Mouse (Mus musculus) left cerebral cortex, adult 18-20 months (tissue): ENCODE measurements at regions not wholly inside any gene's neighbourhood (a gene's known extent, or its start where the extent isn't known, plus 50 kb on each side); places are given as distances from the start of the nearest gene placed in this dataset.

ENCODE experiments used
- DNase-seq, 2 experiments: peaks; one replicate each; pipeline ENCODE4 v3.0.0; 2021 to 2022; ENCODE audit warnings: low spot score in 2 of 2, mixed read lengths in 1 of 2

DNA sequence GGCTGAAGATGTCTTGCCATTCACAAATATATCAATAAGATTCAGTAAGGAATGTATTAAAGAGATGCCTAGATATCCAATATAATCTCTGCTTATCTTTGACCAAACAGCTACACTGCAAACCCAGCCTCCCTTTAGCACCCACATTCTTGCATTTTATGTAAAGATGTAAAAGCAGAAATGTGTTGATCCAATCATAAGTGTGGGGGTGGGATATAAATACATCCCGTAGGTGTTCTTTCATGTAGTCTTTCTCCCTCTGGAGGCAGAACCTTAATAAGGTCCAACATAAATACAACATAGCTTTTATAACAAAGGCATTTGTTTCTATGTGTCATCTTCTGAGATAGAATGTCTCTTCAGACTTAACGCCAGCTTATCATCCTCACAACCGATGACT, 637.1 kb upstream of the Flrt2 start:
- DNase-seq: no peak

GRCm38 (mm10) chr12:95056926-95057325, 635.1 kb upstream of the Flrt2 start:
- peak; percentile 7 to 22 for DNase-seq

DNA sequence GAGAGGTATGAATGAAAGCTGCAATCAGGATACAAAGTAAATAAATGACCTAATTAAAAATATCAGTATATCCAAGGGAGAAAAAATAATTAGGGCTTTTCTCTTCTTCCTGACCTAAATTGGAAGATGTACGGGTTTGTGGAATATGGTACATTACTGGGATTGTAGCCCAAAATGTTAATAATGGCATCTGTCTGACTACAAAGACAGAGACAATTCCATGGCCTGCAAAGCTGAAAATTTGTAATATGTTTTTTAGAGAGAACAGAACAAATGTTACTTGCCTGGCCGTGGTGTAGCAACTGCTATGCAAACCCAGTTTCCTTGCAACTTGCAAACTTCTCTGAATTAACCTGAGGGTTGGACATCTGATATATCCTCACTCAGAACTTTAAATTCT, 632.6 kb upstream of the Flrt2 start:
- DNase-seq: no peak

- DNase-seq: no peak
Observed at GRCm38 (mm10) chr12:95072307-95072706, 619.7 kb upstream of the Flrt2 start.

DNA sequence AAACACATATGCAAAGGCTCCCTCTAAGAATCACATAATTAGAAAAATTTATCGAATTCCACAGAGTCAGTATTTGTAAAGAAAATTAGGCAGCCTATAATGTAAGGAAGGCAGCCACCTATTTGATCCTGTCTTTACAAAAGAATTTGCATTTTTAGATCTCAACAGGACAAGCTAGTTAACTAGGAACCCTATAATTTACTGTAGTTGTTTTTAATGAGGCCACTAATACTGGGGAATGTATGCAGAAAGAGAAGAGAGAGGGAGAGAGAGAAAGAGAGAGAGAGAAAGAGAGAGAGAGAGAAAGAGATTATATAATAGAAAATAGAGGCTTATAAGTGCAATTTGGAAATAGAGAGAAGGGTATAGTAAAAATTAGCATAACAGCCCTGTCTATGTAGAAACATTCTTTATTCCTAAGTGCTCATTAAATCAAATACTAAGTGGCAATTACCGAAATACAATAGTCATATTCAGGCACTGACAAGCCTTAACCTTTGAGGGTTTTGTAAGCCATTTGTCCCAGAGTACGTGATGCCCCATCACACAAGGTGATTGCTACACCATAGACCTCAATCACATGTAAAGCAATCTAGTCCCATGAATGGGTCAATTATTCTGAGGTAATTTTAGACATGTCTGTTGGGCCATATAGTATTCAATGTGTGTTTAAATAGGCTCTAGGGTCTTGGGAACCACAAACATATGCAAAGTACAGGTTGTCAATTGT, 572.6 kb upstream of the Flrt2 start:
- DNase-seq: no peak

DNA sequence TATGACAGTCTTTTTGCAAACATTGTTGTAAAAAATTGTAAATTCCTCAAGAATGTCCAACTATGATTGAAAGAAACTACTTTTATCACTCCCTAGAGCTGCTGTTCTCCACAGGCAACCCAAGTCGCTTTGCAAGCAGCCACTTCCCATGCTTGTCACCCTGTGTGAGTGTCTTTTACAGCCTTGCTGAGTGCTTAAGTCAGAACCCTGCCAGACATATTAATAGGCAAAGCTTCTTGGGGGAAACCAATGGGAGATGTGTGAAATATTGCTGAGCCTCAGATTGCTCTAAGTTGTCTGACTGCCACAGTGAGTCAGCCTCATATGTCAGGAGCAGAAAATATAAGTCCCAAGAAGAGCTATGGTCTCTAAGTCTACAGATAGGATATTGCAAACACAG, 559.2 kb upstream of the Flrt2 start:
- no peak for DNase-seq

GRCm38 (mm10) chr12:95133482-95133881, 558.5 kb upstream of the Flrt2 start:
- no peak for DNase-seq

- no peak for DNase-seq
Observed at GRCm38 (mm10) chr12:95138167-95138566, 553.9 kb upstream of the Flrt2 start.

DNA sequence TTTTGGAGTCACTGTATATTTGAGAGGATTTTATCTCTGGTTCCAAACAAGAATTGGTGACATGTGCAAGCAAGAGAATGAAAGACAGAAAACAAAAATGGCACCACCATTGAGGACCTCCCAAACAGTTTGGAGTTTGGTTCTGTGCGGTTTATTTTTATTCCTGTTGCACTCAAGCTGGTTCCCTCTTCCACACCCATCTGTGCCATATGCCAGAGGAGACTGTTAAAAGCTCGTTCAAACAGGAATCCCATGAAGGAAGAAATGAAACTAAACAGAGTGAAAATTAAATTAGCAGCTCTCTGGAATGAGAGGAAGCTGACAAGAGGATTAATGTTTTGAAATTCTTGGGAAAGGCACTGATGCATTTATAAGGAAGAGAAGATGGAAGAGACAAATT, 521.0 kb upstream of the Flrt2 start:
- peak in 1 of 2 experiments; percentile 17 for DNase-seq

GRCm38 (mm10) chr12:95173810-95174402, 518.1 kb upstream of the Flrt2 start:
- DNase-seq: no peak

- no peak for DNase-seq
Observed at GRCm38 (mm10) chr12:95202486-95202885, 489.5 kb upstream of the Flrt2 start.

GRCm38 (mm10) chr12:95205081-95205480, 486.9 kb upstream of the Flrt2 start:
- DNase-seq: no peak

DNA sequence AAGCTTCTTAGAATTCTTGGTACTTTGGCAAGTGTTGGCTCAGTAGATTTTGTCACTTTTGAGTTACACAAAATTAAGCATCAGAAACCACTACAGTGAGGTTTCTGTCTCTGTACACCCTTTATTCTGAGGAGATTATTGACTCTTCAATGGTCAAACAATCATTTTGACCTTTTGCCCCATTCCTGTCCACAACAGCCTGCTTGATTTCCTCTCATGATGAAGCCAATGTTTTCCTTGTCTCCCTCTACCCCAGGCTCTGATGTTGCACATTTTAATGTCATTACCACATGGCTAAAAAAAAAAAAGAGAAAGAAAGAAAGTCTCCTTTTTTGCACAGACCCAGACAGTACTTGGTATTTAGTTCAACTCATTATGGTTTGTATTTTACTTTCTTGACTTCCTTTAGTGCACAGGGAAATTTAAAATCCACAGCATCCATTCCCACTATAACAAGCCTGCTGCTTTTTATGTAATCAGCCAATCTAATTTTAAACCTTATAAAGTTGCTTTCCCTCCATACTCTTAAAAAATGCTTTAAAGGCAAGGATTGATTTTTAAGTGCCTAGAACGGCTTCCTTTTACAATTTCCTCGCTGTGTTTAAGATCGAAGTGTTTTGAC, 452.8 kb upstream of the Flrt2 start:
- DNase-seq: no peak

GRCm38 (mm10) chr12:95267187-95267586, 424.8 kb upstream of the Flrt2 start:
- DNase-seq: no peak

GRCm38 (mm10) chr12:95305386-95305785, 386.6 kb upstream of the Flrt2 start:
- no peak for DNase-seq

DNA sequence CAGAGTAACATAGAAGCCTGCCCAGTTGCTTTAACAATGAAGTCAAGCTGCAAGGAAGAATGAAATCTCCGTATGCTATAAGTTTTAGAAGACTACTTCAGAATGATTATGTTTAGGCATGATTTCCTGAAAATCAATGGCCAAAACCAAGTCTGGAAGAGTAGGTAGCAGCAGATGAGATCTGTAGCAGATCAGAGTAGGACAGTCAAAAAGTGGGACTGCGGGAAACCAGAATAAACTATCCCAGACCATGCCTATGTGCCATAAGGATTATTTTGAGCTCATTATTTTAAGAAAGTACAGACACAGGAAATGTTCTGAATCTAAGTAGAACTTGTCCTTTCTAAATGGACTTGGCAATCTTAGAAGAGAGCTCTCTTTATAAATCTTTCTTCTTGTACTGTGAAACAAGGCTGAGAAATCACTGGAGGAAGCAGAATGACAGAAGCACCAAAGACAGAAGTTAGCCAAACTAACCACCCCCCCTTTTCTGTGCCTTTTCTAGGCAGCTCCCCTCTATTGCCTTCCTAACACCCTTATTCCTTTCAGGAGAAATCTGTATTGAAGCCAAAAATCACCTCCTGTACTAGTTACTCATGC, 376.8 kb upstream of the Flrt2 start:
- peak in 1 of 2 experiments; percentile 24 for DNase-seq

DNA sequence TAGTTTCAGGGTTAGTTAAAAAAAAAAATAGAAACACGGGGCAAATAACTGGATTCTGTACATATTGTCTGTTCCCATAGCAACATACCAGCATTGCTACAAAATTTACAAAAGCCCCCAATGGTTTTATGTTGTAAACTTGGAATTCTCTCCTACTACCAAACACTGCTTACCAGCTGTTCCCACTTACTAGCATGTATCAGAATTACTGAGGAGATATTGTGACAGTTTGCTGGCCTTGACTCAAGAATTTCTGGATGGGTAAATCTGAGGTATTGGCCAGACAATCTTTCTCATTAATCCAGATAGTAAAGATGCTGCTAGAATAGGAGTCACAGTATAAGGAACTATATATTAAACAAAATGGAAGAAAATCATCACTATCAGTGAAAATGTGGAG, 375.2 kb upstream of the Flrt2 start:
- DNase-seq: no peak

- DNase-seq: no peak
Observed at GRCm38 (mm10) chr12:95321693-95322092, 370.3 kb upstream of the Flrt2 start.

DNA sequence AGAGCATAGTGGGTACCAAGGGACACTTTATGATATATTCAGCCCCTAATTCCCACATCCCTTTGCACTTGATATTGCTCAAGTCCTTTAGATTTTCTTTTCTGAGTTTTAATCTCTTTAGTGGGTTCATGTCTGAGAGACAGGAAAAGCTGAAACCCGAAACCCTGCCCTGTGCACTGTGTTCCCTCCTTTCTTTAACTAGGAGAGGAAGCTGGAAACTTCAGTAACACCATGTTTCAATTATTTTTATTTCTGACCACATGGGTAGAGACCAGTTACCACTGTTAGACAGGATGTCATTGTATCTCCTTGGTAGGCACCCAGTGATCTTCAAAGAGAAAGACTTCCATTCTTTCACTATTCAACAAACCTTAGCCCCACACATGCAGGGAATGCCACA, 362.4 kb upstream of the Flrt2 start:
- DNase-seq: no peak

DNA sequence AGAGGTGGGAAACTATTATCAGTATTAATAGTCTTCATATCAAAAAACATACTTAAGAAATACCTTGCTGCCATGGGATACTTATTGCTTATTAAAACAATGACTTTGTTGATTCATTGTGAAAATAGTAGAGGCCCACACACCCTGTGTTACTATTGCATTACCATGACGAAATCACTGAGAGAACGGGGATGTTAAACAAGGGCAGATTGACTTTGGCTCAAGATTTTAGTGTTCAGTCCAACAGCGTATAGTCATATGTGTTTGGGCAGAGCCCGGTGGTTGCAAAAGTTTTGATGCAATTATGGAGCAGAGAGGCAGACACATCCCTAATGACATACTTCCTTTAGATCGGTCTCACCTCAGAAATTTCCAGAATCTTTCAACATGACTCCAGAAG, 344.2 kb upstream of the Flrt2 start:
- DNase-seq: no peak

- no peak for DNase-seq
Observed at GRCm38 (mm10) chr12:95355151-95355550, 336.9 kb upstream of the Flrt2 start.

DNA sequence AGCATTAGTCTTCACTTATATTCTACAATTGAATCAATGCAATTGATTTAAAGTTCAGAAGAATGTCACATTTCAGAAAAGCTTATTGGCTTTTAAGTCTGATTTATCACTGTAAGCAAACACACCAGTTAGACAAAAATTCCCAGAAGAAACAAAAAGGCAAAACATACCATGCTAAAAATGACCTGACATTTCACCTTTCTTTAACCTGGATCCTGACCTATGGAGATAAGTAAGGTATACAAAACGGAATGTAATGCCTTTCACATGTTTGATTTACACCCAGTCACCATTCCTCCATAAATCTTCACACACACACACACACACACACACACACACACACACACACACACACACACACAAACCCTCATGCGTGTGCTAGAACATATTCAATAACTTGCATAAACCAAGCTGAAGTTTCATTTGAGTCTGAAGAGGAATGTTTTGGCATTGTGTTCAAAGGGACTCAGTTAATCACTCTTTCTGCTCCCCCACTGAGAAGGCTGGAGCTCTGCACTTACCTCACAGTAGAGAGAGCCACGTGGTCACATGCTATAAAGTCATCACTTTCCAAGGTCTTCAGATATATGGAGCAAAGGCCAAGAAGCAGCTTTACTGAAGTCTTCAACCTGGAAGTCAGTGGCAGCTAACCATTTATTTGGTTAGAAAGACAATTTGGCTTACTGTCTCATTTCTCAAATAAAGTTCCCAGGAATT, 307.6 kb upstream of the Flrt2 start:
- DNase-seq: no peak
